Mouse (Mus musculus) right cerebral cortex, adult 18-20 months (tissue): ENCODE data around the gene Tnrc6a.

Experiments
- DNase-seq: peaks from one replicate; pipeline ENCODE4 v3.0.0; 2022; ENCODE audit warnings: mixed read lengths

The Tnrc6a gene

GRCm38 (mm10) chr7:123244833-123245232, 121.1 kb downstream of the Tnrc6a start:
- DNase-seq: no peak
